Mouse (Mus musculus) thymus, postnatal 14 days (tissue): ENCODE results near the gene Rpl13.

Source experiments
- DNase-seq: peaks from one replicate; pipeline ENCODE4 v3.0.0; 2021

The Rpl13 gene

DNA sequence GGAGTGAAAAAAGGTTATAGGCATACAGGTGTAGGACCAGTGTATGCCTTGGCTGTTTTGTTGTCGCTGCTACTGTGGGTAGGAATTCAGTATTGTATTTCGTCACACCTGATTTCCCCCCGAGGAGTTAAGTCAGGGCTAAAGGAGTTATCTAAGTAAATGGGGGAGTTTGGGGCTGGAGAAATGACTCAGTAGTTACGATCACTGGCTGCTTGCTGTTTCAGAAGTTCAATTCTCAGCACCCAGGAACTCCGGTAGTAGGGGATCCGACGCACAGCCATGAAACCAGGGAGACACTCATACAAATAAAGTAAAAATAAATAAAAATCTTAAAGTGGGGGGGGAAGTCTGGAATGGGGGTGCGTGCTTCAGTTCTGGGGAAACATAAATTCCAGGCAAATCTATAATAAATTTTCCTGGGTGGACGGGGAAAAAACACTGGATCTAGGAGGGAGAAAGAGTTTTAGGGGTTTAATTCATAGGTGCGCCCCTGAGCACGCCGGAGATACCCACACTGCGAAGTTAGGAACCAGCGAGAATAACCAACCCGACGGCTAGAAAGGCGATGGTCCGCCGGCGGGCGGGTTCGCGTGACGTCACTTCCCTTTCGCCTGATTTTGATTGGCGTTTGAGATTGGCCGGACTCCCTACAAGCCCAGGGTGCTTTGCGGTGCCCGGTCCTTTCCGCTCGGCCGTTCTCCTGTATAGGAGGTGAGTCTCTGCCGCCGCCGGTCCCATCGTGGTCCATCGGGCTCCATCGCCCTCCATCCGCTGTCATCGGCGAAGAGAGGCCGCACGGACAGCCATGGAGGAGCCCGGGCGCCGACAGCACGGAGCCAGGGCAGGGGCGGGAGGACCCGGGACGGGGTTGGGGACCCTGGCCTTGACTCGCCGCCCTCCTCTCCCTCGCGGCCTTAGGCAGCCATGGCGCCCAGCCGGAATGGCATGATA lies at the start of gene Rpl13:
Gene Rpl13, plus strand, starts transcription at position 616 of the 951 bp plus-strand sequence.
- peak; percentile 96 for DNase-seq

DNA sequence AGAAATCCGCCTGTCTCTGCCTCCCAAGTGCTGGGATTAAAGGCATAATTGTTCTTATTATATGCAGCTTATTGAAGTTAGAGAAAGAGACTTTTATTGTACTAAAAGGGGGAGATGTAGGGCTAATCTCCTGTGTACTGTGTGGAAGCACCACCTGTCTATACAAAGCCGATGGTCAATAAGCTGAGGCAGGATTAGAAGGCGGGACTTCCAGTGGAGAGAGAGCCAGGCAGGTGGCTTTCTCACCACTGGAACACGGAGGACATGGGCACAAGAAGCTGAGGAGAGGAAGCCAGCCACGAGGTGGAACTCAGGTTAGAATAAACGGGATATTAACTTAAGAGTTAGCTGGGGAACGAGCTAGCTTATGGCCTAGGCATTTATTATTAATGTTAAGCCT lies 39.4 kb upstream of the Rpl13 start, which contains the start of gene Spg7:
Gene Spg7, plus strand, starts transcription at position 222 of the 400 bp plus-strand sequence.
- no peak for DNase-seq

GRCm38 (mm10) chr8:123064072-123064471 lies 38.1 kb upstream of the Rpl13 start:
- no peak for DNase-seq

DNA sequence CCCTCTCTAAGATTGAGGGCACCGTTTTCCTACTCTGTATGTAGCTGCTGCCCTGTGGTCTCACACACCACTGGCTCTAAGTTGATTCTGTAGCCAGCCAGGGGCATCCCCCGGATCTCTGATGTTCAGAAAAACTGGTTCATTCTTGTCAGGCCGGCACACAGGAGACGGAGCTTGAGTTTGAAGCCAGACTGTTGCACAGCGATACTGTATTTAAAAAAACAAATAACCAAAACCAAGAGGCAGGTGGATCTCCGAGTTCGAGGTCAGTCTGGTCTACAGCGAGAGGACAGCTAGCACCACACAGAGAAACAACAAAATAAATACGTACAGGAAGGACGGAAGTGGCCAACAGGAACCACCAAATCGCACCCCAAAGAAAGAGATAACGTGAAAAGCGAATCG lies 37.3 kb upstream of the Rpl13 start:
- DNase-seq: peak; percentile 42

DNA sequence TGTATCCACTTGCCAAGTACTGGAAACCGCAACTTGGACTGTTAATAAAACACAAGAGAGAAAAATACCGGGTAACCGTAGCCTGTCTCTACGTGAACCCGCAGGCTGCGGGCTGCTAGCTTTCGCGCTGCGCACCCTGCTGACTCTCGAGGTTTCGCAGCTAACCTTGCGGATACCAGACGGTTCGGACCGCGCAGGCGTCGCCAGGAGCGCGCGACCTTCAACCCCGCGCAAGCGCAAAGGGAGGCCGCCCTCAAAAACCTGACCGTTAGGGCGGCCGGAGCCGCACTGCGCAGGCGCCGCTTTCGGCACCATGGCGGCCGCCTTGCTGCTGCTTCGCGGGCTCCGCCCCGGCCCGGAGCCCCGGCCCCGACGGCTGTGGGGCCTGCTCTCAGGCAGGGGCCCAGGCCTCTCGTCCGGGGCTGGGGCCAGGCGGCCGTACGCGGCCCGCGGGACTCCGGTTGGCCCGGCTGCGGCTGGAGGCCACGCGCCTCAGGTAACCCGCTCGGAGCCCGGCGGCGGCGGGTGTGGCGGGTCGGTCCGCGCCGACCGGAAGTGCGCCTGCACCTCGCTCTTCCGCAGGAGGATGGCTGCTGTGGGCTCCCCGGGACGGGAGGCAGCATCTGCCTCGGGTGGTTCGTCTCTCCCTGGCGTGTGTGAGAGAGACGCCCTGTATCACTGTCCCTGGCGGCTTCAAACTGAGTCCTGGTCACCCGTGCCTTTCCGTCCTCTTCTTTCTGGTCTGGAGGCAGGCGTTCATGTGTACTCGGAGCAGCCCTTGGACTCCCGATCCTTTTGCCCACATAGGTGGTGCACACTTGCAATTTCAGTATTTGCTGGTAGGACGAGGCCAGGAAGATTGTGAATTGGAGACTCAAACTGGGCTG lies 36.7 kb upstream of the Rpl13 start:
- peak; percentile 97 for DNase-seq

- peak; percentile 13 for DNase-seq
Measured at GRCm38 (mm10) chr8:123066101-123066683, 36.0 kb upstream of the Rpl13 start.

GRCm38 (mm10) chr8:123071176-123071575 lies 31.0 kb upstream of the Rpl13 start:
- DNase-seq: no peak

- DNase-seq: no peak
Measured at GRCm38 (mm10) chr8:123077213-123077612, 24.9 kb upstream of the Rpl13 start.

DNA sequence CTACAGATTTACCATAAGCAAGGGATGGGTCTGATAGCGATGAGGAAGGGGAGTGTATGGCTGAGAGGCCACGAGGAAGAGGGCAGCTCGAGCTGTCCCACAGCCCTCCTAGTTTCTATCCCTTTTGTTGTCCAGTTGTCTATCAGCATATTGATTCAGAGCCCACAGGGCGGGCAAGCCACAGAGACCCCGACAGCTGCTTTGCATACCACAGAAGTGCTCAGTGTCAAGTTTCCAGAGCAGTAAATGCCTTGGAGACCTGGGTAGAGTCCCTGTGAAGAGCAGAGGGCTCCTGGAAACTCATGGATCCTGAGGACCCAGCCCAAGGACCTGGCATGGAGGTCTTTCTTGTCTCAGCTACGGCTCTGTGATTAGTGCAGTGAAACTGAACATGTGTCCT lies 19.2 kb upstream of the Rpl13 start:
- no peak for DNase-seq

GRCm38 (mm10) chr8:123083610-123084009 lies 18.5 kb upstream of the Rpl13 start:
- no peak for DNase-seq

GRCm38 (mm10) chr8:123087289-123087688 lies 14.9 kb upstream of the Rpl13 start:
- DNase-seq: no peak

DNA sequence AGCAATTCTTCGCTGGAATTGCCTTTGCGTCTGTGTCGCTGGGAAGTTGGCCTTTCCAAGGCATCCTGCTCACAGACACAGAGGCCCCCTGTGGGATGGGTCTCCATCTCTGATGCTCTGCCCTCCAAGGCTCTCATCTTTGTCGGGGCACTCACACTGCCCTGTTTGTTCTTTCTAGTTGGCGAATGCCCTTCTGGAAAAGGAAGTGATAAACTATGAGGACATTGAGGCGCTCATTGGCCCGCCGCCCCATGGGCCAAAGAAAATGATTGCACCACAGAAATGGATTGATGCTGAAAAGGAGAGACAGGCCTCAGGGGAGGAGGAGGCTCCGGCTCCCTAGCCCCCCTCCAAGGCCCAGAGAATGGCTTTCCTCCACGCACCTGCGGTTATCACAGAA lies 4.9 kb upstream of the Rpl13 start:
- no peak for DNase-seq

- peak; percentile 74 for DNase-seq
Measured at GRCm38 (mm10) chr8:123097786-123098584, 4.2 kb upstream of the Rpl13 start.

- no peak for DNase-seq
Measured at GRCm38 (mm10) chr8:123100288-123100687, 1.9 kb upstream of the Rpl13 start.

GRCm38 (mm10) chr8:123101244-123101643 lies 906 bp upstream of the Rpl13 start:
- DNase-seq: no peak

- DNase-seq: peak; percentile 20
Measured at GRCm38 (mm10) chr8:123102855-123103254, 705 bp downstream of the Rpl13 start.

DNA sequence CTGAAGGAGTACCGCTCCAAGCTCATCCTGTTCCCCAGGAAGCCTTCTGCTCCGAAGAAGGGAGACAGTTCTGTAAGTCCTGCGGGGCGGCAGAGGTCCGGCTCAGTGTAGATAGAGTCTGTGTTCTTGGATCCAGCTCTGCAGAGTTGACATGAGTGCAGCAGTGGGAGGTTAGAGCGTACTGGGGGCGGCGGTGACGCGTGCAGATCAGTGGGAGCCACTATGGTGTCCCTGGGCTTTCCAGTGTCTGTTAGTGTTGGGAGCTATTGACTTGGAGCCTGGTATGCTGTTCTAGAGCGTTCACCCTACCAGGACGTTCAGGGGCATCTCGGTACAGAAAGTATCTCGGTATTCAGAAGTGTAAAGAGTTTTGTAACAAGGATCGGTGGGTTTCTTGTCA lies 1.1 kb downstream of the Rpl13 start:
- no peak for DNase-seq

DNA sequence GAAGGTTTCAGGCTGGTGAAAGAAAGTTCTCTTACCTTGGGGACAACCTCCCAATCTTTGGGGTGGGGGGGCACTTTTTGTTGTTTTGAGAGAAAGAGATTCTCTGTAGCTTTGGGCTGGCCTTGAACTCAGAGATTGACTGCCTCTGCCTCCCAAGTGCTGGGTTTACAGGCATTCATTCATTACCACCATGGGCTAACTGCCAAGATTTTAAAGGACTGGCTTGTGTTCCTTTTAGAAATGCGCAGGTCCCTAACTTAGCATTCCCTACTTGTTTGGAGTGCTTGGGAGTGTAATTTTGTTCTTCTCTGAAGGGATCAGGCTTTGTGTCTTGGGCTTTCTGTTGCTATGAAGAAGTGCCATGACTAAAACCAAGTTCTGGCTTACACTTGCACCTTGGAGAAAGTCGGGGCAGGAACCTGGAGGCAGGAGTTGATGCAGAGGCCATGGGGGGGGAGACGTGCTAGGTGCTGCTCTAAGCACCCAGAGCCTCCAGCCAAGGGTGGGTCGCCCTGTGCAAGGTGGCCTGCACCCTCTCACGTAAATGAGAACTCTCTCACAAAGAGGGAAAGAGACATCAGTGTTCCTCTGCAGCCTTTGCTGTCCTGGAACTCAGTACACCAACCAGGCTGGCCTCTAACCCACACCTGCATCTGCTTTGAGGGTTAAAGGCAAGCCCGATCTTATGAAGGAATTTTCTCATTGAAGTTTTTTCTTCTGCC lies 2.1 kb downstream of the Rpl13 start:
- DNase-seq: no peak

DNA sequence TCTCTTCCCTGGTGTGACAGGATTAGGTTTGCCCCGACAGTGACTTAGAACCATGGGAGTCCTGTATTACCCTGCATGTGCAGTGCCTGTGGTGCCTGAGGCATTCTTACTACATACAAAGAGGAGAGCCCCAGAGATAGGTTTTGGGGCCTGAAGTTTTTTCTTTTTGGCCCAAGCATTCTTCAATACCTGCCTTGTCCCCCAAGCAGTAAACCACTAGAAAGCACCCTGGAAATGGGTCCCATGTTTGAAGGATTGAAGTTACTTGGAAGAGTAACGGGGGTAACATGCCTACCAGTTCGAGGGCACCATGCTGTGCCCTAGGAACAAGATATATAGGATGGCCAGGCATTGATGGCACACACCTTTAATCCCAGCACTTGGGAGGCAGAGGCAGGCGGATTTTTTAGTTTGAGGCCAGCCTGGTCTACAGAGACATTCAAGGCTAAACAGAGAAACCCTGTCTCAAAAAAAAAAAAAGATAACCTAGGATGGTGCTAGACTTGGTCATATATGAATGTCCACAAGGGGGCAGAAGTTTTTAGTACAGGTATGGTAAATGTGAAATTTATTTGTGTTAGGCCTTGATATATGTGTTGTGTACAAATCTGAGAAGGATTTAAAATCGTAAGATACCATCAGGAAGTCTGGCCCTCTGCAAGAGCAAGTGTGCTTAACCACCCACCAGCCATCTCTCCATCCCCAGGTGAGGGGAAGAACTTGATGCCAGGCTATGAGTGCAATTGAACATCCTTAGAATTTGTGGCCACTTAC lies 3.6 kb downstream of the Rpl13 start:
- peak; percentile 38 for DNase-seq

DNA sequence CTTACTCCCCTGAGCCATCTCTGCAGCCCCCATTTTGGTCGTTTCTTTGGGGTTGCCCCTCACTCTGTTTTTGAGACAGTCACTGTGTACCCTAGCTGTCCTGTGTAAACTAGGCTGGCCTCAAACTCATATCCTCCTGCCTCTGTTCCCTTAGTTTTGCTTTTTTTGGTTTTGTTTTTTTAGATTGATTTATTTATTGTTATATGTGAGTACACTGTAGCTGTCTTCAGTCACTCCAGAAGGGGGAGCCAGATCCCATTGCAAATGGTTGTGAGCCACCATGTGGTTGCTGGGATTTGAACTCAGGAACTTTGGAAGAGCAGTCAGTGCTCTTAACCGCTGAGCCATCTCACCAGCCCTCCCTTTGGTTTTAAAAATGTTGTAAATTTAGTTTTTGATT lies 4.4 kb downstream of the Rpl13 start:
- DNase-seq: peak; percentile 28

GRCm38 (mm10) chr8:123108010-123108409 lies 5.9 kb downstream of the Rpl13 start:
- no peak for DNase-seq
